Mouse (Mus musculus): ENCODE measurements around the gene Sertad2.

Gene Sertad2

DNA sequence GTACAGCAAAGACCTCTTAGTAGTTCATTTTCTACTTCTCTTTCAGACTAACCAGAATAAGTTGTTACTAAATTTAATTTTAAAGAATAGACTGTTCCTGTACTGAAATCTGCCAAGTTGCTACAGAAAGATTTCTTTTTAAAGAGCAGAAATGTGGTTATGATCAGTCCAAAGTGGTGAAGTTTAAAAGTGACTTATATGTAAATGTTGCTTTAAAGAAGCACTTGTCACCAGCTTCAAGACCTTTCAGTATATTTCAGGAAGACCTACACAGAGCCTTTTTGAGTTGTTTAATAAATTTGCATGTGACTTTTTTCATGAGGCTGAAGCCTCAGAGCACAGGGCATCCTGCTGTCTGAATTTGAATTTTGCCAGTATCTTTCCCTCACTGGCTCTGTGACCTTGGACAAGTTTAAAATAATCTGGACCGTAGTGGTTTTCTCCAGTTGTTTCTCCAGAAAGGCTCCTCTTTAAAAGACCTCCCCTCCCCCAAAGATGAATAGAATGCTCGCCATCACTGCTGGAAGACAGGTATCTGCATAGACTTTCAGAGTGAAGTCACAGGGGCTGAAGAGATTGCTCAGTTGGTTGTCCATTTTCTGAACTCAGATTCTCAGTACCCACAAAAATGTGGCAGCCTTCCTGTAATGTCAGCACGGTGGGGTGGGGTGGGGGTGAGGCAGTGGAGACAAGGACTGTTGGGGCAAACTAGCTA is 1.9 kb downstream of the Sertad2 start:
- DNase-seq (ENCODE audit: low read depth, low spot score), result no peak

DNA sequence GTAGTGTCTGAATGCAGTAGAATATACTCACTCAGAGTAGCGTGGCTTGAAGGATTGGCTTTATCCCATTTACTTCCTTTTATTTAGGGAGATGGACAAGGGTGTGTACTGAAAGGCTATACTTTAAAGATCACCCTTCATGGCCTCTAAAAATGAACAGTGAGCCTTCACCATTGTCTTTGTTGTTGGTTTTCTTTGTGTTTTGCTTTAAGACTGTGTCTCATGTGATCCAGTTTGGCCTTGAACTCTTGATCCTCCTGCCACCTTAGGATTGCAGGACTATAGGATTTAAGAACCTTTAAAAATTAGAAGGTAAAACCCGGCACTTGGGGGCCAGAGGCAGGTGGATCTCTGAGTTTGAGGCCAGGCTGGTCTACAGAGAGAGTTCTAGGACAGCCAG is 6.4 kb downstream of the Sertad2 start:
- no peak for DNase-seq (ENCODE audit: low read depth, low spot score)

DNA sequence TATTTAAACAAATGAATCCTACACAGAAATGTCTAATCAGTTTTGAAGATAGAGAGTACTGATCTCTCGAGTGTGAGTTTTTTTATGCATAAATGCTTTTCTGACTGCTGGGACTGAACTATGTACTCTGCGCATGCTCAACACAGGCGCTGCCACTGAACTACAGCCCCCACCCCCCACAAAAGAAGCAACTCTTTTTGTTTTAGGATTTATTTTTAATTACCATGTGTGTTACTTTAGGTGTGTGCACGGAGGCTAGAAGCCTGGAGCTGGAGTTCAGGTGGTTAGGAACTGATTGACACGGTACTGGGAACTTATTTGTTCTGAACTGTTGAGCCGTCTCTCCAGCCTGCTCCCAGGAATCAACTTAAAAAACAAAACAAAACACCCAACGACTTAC is 7.1 kb downstream of the Sertad2 start:
- no peak for DNase-seq (ENCODE audit: low read depth, low spot score)

DNA sequence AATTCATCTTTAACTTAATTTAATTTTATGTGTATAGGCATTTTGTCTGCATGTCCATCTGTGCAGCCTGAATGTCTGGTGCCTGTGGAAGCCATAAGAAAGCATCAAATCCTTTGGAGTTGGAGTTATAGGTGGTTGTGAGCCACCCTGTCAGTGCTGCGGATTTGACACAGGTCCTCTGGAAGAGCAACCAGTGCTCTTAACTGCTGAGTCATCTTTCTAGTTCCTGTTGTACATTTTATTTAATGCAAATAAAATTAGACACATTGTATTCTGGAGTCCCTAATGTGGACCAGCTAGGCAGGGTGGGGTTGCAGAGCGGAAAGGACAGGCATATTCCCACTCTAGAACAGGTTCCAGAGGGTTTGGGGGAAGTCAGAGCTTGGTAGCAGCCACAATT is 9.0 kb downstream of the Sertad2 start:
- DNase-seq (ENCODE audit: low read depth, low spot score), result no peak

DNA sequence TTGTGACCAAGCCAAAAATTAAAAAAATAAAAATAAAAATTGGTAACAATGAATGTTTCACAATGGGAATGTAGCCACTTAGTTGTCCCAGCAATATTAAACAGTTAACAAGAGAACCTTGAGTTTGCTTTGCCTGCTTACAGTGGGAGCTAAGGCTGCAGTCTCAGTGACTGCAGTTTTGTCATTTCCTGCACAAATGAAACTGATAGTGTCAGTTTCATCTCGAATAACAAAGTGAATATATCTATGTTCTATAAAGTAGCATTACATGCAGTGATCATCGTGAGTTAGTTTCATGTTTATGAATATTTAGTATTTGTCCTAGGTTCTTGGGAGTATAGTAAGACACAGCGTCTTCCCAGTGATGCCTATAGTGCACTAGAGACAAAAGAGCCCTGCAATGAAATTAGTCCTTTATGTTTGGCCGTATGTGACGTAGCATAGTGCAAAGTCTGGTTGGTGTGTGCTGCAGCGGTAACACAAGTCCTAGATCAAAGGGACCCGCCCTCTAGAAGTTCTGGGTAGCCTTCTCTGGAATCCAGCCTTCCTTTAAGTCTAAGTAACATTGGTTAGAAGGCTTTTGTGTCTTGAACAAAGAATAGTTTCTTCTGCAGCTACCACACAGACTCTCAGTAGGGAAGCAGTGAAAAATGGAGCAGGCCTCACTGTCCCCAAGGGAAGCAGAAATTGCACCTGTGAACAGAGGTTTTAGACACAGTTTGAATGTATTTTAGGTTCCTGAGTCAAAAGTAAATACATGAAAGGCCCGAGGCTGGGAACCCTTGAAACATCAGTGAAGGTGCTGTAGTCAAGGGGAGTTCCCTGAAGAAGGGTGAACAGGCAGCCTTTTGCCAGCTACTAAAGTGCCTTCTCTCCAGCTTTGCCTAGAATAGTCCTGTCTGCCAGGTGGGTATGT is 10.0 kb downstream of the Sertad2 start:
- DNase-seq (ENCODE audit: low read depth, low spot score), result no peak

DNA sequence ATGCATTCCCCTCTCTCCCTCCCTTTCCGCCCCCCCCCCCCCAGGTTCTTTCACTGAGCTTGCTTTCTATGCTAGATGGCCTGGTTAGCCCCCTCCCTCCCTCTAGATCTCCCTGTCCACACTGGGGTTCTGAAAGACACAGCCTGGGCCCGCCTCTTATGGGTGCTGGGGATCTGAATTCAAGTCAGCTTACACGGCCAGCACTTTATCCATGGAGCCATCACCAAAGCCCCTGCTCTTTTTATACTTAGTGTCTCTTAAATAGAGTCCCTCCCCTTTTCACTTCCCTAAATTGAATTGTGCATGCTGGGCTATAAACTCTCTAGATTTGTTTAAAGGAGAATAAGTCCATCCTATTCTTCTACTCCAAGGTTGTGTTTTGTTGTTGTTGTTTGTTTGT is 12.6 kb downstream of the Sertad2 start:
- DNase-seq (ENCODE audit: low read depth, low spot score), result no peak

DNA sequence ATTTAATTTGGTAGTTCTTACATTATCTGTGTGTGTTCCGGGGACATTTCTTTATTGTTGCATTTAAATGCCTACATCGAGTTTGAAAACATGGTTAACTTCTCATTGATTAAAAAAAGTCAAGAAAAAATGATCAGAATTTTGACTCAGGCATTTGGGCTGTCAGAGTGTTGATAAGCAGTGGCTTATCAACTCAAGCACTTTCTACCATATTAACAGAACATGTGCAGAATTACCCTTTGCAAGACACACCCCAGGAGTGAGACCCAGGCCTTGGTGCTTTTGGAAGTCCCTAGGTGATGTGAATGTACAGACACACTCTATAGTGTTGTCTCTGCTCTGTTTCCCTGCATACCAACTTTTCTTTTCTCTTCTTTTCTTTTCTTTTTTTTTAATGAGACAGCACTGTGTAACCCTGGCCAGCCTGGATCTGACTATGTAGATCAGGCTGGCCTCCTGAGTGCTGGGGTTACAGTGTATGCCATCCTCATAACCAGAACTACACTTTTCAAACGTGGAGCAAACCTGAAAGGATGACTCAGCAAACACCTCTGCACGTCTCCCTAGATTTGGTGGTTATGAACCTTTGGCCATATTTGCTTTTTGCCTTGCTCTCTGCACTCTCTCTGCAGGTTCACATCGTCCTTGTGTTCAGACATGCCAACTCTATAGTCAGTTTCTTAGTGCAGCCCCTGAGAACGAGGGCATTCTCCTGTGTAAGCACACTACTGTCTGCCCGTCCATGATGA is 13.3 kb downstream of the Sertad2 start:
- DNase-seq (ENCODE audit: low read depth, low spot score), result no peak

DNA sequence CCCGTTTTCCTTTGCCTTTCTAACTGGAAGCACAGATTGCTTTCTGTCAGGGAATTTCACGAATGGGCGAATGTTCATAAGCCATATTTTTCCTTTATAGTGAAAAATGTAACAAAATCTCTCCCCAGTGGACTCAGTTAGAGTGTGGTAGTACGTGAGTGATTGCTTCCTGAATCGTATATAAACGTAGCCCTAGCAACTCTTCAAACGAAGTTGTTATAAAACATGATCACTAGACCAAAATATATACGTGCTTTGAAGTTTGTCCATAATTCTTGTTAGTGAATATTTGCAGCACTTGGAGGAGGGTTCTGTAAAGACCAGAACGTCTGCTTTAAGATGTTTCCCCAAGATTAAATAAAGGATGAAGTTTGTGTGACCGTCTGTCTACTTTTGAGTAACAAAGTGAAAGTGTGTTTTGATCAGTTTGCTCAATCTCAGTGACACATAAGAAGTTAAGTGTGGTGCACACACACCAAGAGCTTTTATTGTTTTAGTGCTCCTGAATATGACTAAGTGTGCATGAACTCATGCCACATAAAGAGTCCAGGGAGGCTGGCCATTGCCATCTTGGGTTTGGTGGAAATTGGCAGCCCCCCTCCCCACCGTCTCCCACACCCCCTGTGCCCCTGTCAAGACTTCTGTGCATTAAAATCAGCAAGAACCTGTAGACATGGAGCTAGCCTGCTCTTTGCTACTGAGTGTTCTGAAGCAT is 16.3 kb downstream of the Sertad2 start:
- no peak for DNase-seq (ENCODE audit: low read depth, low spot score)

DNA sequence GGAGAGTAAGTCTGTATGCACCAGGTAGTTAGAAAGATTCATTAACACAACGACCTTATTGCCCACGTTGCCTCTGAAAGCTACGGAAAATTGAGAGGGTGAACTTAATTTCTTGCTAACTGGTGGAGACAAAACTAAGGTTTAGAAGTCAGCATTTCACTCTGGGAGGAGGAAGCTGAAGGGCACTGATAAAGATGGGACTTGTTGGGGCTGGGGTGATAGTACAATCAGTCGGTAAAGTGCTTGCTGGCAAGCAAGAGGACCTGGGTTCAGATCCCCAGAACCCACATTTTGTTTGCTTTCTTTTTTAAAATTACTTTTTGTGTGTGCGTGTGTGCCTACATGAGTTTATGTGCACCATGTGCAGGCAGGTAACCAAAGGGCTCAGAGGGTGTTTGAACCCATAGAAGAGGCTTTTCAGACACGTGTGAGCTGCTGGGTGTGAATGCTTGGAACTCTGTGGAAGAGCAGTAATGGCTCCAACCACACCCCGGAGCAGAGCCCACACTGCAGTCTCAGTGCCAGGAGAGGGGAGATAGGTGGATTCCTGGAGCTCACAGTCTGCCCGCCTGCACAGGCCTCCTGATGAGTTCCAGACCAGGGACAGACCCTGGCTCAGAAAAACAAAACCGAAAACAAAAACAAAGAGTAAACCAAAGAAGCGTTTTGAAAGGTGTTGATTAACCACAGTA is 17.0 kb downstream of the Sertad2 start:
- DNase-seq (ENCODE audit: low read depth, low spot score), result no peak

DNA sequence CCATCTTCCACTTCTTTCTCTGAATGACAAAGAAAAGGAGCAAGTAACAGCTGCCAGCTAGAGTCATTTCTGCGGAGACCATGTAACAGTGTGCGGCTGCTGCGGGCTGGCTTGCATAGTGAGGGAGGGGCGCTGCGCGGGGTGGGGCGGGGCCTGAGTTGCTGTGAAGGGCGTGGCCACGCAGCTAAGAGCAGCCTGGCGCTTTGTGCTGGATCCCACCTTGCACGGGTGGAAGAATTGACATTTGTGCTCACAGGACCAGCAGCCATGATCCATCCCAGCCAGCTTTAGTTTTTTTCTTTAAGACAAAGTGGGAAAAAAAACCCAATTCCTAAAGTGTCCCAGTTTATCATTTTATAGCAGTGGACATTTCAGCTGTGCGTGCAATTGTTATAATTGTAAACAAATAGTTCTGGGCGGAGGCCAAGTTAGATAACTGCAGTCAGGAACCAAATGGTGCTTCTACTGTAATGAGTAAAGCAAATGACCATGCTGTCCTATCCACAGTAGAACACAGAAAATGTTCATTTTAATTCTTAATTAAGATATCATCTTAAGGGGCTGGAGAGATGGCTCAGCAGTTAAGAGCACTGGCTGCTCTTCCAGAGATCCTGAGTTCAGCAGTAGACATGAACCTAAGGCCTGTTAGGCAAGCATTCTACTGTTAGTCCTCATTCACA is 18.4 kb downstream of the Sertad2 start:
- no peak for DNase-seq (ENCODE audit: low read depth, low spot score)

DNA sequence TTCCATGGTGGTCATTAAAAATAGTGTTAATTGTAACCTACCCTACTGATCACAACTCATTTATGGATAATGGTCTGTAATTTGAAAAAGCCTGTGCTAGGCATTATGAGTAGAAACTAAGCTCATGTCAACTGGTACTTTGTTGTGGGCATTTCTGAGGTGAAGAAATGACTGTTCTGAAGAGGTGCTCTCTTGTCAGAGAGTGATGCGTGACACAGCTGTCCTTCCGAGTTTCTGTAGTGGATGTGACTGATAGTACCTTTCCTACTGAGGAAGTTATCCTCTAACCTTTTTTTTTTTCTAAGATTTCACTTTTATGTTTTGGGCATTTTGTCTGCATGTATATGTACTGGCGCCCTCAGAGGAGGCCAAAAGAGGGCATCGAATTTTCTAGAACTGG is 22.0 kb downstream of the Sertad2 start:
- DNase-seq (ENCODE audit: low read depth, low spot score), result no peak

DNA sequence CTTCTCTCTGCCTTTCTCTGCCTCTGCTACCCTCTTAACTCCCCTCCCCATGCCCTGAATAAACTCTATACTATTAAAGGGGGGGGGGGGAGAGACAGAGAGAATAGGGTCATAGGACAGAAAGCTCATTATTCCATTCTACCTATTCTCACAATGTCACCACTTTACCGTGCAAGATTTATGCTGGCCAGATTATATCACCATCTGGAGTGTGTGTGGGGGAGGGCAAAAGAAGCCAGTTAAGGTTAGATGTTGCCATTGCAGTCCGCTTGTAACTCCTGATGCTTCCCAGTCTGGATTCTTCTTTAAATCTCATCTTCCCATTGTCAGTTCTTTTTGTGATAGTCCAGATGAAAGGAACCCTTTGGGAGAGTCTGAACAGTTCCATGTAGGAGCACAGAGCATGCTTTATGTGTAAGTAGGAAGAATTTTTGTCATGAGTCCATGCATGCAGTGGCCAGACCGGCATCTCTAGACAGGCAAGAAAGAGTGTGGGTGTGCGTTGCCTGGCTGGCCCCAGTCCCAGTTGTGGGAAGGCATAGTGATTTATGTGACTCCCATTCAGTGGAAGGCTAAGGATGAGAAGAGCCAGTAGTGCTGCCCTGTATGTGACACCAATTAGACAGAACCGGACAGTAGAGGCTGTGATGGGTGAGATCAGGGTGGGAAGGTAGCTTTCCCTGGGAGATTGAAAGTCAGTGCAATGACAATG is 28.8 kb downstream of the Sertad2 start:
- DNase-seq (ENCODE audit: low read depth, low spot score), result peak; percentile 85

DNA sequence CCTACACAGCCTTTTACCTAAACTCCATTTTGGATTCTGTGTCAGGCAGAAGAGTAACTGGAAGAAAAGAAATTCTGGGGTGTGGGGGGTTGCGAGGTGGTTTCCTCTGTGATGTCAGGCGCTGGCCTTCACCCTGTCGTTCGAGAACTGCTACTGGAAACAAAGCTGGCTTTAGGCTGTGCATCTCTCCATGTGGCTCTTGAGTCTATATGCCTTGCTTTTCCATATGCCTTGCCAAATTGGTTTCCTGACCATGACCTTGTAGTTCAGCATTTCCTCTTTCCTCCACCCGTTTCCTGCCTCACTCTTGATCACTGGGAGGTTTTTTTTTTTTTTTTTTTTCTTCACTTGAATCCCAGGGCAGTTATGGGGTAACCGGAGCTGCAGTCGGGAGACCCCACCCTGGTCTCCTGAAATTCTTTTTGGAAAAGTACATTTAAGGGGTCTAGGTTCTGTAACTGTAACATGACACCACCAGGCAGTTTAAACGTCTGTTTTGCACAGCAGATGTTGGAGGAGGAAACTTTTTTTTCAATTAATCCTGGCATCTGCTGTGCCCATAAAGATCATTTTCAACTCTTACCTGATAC is 33.1 kb downstream of the Sertad2 start:
- DNase-seq (ENCODE audit: low read depth, low spot score), result no peak

DNA sequence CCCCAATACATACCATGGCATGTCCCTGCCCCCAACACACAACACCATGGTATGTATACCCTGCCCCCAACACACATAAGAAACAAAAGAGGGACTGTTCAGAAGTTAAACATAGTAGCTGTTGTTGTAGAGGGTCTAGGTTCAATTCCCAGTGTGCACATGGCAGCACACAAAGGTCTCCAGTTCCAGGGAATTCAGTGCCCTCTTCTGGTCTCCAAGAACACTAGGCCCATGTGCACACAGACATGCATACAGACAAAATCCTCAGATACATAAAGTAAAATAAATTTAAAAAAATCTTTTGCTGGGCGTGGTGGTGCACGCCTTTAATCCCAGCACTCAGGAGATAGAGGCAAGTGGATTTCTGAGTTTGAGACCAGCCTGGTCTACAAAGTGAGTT is 39.7 kb downstream of the Sertad2 start:
- no peak for DNase-seq (ENCODE audit: low read depth, low spot score)

DNA sequence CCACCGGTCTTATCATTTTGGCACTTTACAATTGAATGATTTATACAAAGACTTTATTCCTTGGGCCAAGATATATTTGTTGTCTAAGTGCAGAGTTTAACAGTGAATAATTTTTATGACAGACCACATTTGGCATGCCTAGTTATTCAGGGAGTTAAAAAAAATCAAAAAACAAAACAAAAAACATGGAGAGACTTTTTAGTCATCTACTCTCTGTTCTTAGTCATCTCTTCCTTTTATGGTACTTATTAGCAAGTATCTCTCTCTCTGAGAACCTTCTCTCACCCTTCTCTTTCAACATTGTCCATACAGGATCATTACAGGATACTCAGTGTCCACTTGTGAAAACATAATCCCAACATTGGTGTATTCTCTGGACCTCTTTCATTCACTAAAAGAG is 42.2 kb downstream of the Sertad2 start:
- peak; percentile 32 for DNase-seq (ENCODE audit: low read depth, low spot score)

DNA sequence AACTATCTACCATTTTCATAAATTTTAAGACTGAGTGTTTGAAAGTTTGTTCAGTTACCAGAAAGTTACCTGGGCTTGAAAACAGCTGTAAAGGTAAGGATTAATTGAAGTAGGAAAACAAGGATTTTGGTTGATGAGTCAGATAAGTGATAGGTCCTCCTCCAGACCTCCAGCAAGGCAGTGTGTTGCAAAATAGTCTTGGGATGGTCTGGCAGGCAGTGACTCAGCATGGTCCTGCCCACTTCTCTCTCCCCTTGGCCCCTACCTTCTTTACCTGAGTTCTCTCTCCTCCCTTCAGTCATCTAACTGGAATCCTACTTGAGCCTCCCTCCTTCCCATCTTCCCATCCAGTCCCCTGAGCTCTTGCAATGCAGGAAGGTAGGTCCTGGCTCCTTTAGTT is 43.1 kb downstream of the Sertad2 start:
- no peak for DNase-seq (ENCODE audit: low read depth, low spot score)

DNA sequence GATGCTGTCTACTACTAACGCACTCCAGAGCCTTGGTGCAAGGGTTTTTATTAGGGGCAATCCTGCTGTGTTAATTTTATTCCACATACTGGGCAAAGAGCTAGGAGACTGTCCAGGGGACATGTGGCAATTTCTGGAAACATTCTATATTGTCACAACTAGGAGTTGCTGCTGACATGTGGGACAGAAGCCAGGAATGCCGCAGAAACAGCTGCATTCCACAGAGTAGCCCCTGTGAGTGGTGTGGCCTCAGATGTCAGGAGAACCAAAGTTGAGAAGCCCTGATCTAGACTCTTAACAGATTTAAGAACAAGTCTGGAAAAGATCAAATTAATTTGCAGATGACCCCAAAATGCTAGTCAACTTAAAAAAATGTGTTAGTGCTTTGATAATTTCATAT is 46.3 kb downstream of the Sertad2 start:
- DNase-seq (ENCODE audit: low read depth, low spot score), result no peak

DNA sequence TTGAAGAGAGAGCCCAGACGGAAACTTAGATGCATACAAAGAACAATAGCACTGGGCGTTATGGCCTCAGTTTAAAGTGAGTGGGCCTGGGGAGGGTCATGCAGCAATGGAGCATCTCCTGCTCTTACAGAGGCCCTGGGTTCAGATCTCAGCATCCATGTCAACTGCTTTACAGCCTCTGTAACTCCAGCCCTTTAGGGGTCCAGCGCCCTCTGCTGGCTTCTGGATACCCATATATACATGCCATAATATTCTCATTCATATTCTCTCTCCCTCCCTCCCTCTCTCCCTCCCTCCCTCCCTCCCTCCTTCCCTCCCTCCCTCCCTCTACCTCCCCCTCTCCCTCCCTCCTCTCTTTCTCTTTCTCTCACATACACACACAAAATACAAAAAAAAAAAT is 49.0 kb downstream of the Sertad2 start:
- DNase-seq (ENCODE audit: low read depth, low spot score), result no peak
